Mouse (Mus musculus): Measurements from ENCODE around the gene Unc13b. TPM values are rescaled to one million over a fixed set of nuclear protein-coding genes. Genes with fewer than 3 reads are reported as not detected.

Gene Unc13b
- polyA plus RNA-seq, 1 experiment from 2014 or later, result 7.8 TPM

DNA sequence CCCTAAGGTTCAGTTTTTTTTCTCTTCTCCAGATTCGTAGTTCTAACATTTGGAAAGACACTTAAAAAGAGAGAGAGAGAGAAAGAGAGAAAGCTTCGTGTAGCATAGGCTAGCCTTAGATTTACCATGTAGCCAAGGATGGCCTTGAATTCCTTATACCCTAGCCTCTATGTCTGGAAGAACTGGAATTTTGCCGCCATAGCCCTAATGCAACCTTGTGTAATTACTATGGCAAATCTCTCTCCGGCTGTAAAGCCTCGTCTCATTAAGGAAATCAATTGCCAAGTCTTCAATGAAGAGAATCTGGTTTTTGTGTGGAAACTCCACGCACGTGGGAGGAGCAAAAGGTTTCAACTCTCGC is 381 bp upstream of the Unc13b start:
- Histone ChIP-seq H3K4me1 (no peaks in the 10 kb centered on the region), H3K36me3 (no peaks in the 10 kb centered on the region), H3K4me3 (peak overlapping the region; percentile 68), H3K4me2 (replicated peaks) (peak overlapping the region; percentile 96), H3K27ac (no peak overlapping the region), H3K27me3 (peaks cover 20% of the 10 kb centered on the region), H3K9me3 (no peaks in the 10 kb centered on the region), H3K9ac (no peak overlapping the region; the same call in 1 of the 2 replicates)
- peak; percentile 11; the same call in 1 of the 2 replicates for ATAC-seq (ENCODE audit: insufficient number of reproducible peaks, insufficient read depth, low FRiP score, low TSS enrichment)
- 22% methylated on average over 8 of the region's 8 CpGs for WGBS

GRCm38 (mm10) chr4:43059697-43060096 is 944 bp downstream of the Unc13b start:
- H3K36me3 ChIP-seq, result no peaks in the 10 kb centered on the region
- peak overlapping the region; percentile 96 for H3K4me2 ChIP-seq (replicated peaks)
- H3K4me3 ChIP-seq, result peak overlapping the region; percentile 68
- no peak overlapping the region for H3K9ac ChIP-seq
- no peak for ATAC-seq (ENCODE audit: insufficient number of reproducible peaks, insufficient read depth, low FRiP score, low TSS enrichment)
- H3K9me3 ChIP-seq, result no peaks in the 10 kb centered on the region
- peaks cover 20% of the 10 kb centered on the region for H3K27me3 ChIP-seq
- 28% methylated on average over 3 of the region's 3 CpGs for WGBS
- no peak overlapping the region for H3K27ac ChIP-seq
- H3K4me1 ChIP-seq, result no peaks in the 10 kb centered on the region

DNA sequence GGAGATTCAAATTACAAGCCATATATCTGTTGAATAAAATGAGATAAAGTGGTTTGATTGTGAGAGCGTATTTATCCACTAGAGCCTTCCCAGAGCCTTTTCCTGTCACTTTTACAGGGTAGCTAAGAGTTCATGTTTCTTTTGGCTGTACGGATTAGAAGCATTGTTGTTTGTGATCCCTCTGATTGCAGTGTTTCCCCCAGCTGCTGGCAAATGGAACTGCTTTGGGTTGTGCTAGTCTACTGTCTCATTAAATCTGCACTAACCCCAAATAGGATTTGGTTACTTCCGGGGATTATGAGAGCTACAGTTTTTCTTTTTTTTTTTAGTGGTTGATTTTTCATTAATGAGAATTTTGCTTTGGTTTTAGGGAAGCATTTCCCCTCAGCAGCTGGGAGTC is 1.5 kb downstream of the Unc13b start:
- Histone ChIP-seq H3K9me3 (no peaks in the 10 kb centered on the region), H3K9ac (no peak overlapping the region), H3K36me3 (no peaks in the 10 kb centered on the region), H3K4me3 (no peak overlapping the region), H3K4me2 (replicated peaks) (no peak overlapping the region), H3K27me3 (peaks cover 20% of the 10 kb centered on the region), H3K4me1 (no peaks in the 10 kb centered on the region), H3K27ac (no peak overlapping the region)
- WGBS, result 38% methylated on average over 3 of the region's 3 CpGs
- no peak for ATAC-seq (ENCODE audit: insufficient number of reproducible peaks, insufficient read depth, low FRiP score, low TSS enrichment)

- H3K4me1 ChIP-seq, result no peaks in the 10 kb centered on the region
- no peak overlapping the region for H3K4me2 ChIP-seq (replicated peaks)
- no peak for ATAC-seq (ENCODE audit: insufficient number of reproducible peaks, insufficient read depth, low FRiP score, low TSS enrichment)
- 91% methylated on average over 4 of the region's 4 CpGs for WGBS
- H3K9ac ChIP-seq, result no peak overlapping the region
- no peaks in the 10 kb centered on the region for H3K36me3 ChIP-seq
- H3K27ac ChIP-seq, result no peak overlapping the region
- H3K4me3 ChIP-seq, result no peak overlapping the region
- H3K27me3 ChIP-seq, result peaks cover 6% of the 10 kb centered on the region
- H3K9me3 ChIP-seq, result no peaks in the 10 kb centered on the region
Measured at GRCm38 (mm10) chr4:43065471-43065870, 6.7 kb downstream of the Unc13b start.

GRCm38 (mm10) chr4:43074923-43075322 is 16.2 kb downstream of the Unc13b start:
- no peak for ATAC-seq (ENCODE audit: insufficient number of reproducible peaks, insufficient read depth, low FRiP score, low TSS enrichment)
- H3K9ac ChIP-seq, result no peak overlapping the region
- no peaks in the 10 kb centered on the region for H3K27me3 ChIP-seq
- H3K36me3 ChIP-seq, result no peaks in the 10 kb centered on the region
- no peaks in the 10 kb centered on the region for H3K4me1 ChIP-seq
- H3K4me3 ChIP-seq, result no peak overlapping the region
- no peak overlapping the region for H3K27ac ChIP-seq
- H3K9me3 ChIP-seq, result no peaks in the 10 kb centered on the region
- no peak overlapping the region for H3K4me2 ChIP-seq (replicated peaks)

DNA sequence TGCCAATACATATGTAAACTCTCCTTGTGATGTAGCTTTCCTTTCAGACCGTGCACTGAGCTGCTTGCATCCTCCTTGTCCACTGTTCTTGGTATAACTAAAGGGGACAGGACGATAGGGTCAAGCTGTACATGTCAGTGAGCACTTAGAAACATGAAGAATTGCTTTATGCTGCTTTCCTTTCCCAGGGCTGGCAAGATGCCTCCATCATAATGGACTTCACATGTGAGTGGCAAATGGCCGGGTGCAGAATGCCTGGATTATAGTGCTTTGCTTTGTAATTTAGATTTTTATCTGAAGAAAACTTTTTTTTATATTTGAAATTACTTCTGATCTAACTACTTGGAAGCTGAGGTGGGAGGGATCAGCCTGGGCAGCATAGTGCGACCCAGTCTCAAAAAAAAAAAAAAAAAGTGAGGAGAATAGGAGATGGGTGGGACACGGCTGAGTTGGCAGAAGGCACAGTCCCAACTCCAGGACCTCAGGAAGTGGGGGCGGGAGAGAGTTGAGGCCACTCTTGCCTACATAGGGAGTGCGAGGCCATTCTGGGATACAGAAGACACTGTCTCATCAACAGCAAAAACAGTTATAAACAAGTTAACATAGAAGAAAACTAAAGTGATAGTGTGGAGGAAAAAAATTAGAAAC is 19.4 kb downstream of the Unc13b start:
- Histone ChIP-seq H3K9me3 (no peaks in the 10 kb centered on the region), H3K27ac (no peak overlapping the region), H3K4me1 (no peaks in the 10 kb centered on the region), H3K27me3 (no peaks in the 10 kb centered on the region), H3K9ac (no peak overlapping the region), H3K36me3 (no peaks in the 10 kb centered on the region), H3K4me2 (replicated peaks) (no peak overlapping the region), H3K4me3 (no peak overlapping the region)
- WGBS, result 59% methylated on average over 7 of the region's 7 CpGs
- no peak for ATAC-seq (ENCODE audit: insufficient number of reproducible peaks, insufficient read depth, low FRiP score, low TSS enrichment)

- Histone ChIP-seq H3K36me3 (no peaks in the 10 kb centered on the region), H3K9ac (no peak overlapping the region), H3K4me3 (no peak overlapping the region), H3K27ac (no peak overlapping the region), H3K27me3 (no peaks in the 10 kb centered on the region), H3K9me3 (no peaks in the 10 kb centered on the region), H3K4me2 (replicated peaks) (no peak overlapping the region), H3K4me1 (0 out of 2 replicates have a peak, but pooled peaks cover 2% of the 10 kb centered on the region)
- no peak for ATAC-seq (ENCODE audit: insufficient number of reproducible peaks, insufficient read depth, low FRiP score, low TSS enrichment)
- WGBS, result 64% methylated on average over 2 of the region's 2 CpGs
Measured at GRCm38 (mm10) chr4:43082458-43082857, 23.7 kb downstream of the Unc13b start.

GRCm38 (mm10) chr4:43089950-43090349 is 31.2 kb downstream of the Unc13b start:
- ATAC-seq (ENCODE audit: insufficient number of reproducible peaks, insufficient read depth, low FRiP score, low TSS enrichment), result no peak
- Histone ChIP-seq H3K36me3 (no peaks in the 10 kb centered on the region), H3K4me3 (no peak overlapping the region)

GRCm38 (mm10) chr4:43091183-43091582 is 32.4 kb downstream of the Unc13b start:
- Histone ChIP-seq H3K4me3 (no peak overlapping the region), H3K36me3 (no peaks in the 10 kb centered on the region), H3K9me3 (no peaks in the 10 kb centered on the region), H3K4me1 (0 out of 2 replicates have a peak, but pooled peaks cover 2% of the 10 kb centered on the region), H3K27ac (no peak overlapping the region), H3K27me3 (no peaks in the 10 kb centered on the region), H3K9ac (no peak overlapping the region), H3K4me2 (replicated peaks) (no peak overlapping the region)
- 69% methylated on average over 4 of the region's 4 CpGs for WGBS
- no peak for ATAC-seq (ENCODE audit: insufficient number of reproducible peaks, insufficient read depth, low FRiP score, low TSS enrichment)

More at GRCm38 (mm10) chr4:43089950-43090349, 31.2 kb downstream of the Unc13b start:
- Histone ChIP-seq H3K9ac (no peak overlapping the region), H3K9me3 (no peaks in the 10 kb centered on the region), H3K27me3 (no peaks in the 10 kb centered on the region), H3K4me1 (0 out of 2 replicates have a peak, but pooled peaks cover 2% of the 10 kb centered on the region), H3K4me2 (replicated peaks) (no peak overlapping the region), H3K27ac (no peak overlapping the region)
- WGBS, result 86% methylated on average over 2 of the region's 2 CpGs

GRCm38 (mm10) chr4:43113491-43113890 is 54.7 kb downstream of the Unc13b start:
- H3K9ac ChIP-seq, result no peak overlapping the region
- no peak overlapping the region for H3K4me2 ChIP-seq (replicated peaks)
- no peak overlapping the region for H3K4me3 ChIP-seq
- no peak for ATAC-seq (ENCODE audit: insufficient number of reproducible peaks, insufficient read depth, low FRiP score, low TSS enrichment)
- no peaks in the 10 kb centered on the region for H3K36me3 ChIP-seq
- no peaks in the 10 kb centered on the region for H3K4me1 ChIP-seq
- H3K9me3 ChIP-seq, result no peaks in the 10 kb centered on the region
- no peak overlapping the region for H3K27ac ChIP-seq
- H3K27me3 ChIP-seq, result no peaks in the 10 kb centered on the region

GRCm38 (mm10) chr4:43114512-43114911 is 55.8 kb downstream of the Unc13b start:
- H3K36me3 ChIP-seq, result no peaks in the 10 kb centered on the region
- no peak overlapping the region for H3K4me2 ChIP-seq (replicated peaks)
- H3K4me3 ChIP-seq, result no peak overlapping the region
- no peaks in the 10 kb centered on the region for H3K4me1 ChIP-seq
- no peak overlapping the region for H3K9ac ChIP-seq
- ATAC-seq (ENCODE audit: insufficient number of reproducible peaks, insufficient read depth, low FRiP score, low TSS enrichment), result no peak
- no peak overlapping the region for H3K27ac ChIP-seq
- H3K9me3 ChIP-seq, result no peaks in the 10 kb centered on the region
- no peaks in the 10 kb centered on the region for H3K27me3 ChIP-seq
- WGBS, result 83% methylated on average over 2 of the region's 2 CpGs

DNA sequence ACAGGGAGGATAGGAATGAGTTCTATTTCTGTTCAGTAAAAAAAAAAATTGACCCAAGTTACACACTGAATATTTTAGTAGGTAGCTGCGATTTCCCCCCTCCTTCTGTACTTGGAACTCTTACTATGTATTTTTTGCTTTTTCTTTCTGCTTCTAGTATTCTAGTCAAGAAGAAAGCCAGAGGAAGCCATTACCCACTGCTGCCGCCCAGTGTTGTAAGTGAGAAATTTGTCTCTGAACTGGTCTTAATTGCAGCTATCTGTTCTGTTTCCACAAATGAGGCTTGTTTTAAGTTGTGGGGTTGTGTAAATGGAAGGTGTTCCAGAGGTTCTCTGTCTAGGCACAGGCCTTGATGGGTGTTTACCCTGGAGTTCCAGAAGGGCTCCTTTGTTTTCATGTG is 56.2 kb downstream of the Unc13b start:
- 28% methylated on average over 2 of the region's 2 CpGs for WGBS
- H3K4me3 ChIP-seq, result no peak overlapping the region
- H3K27me3 ChIP-seq, result no peaks in the 10 kb centered on the region
- H3K36me3 ChIP-seq, result no peaks in the 10 kb centered on the region
- no peak for ATAC-seq (ENCODE audit: insufficient number of reproducible peaks, insufficient read depth, low FRiP score, low TSS enrichment)
- no peak overlapping the region for H3K9ac ChIP-seq
- H3K4me1 ChIP-seq, result no peaks in the 10 kb centered on the region
- H3K4me2 ChIP-seq (replicated peaks), result no peak overlapping the region
- no peaks in the 10 kb centered on the region for H3K9me3 ChIP-seq
- H3K27ac ChIP-seq, result no peak overlapping the region

Data from embryonic facial prominence, embryonic 12.5 days (tissue).